Comparison of ENCODE assay signal across 8 mouse cellular contexts in the genomic region with DNA sequence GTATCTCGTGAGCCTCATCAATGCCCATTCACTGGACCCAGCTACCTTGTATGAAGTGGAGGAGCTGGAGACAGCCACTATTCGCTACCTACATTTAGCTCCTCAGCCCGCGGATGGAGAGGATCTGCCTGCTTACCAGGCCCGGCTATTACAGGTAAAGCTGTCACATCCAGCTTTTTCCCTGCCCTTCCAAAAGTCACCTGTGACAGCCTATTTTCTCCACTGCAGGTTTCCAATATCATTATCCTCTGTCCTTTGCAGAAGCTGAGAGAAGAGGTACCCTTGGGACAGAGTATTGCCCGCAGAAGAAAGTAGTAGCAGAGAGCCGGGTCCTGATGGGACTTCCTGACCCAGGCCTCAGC. TPM values are rescaled to one million over a fixed set of nuclear protein-coding genes. Genes with fewer than 3 reads are reported as not detected.
DNase-seq lines count a peak whose midpoint lies in the region; ATAC-seq lines count a peak whose summit lies in the region.

A gene (plus strand): TSS at position 301 of the 362 bp plus-strand sequence.

- DNase-seq in adrenal gland, adult 2 months: no peak
- DNase-seq in adrenal gland, postnatal 10 days: no peak
- no peak for DNase-seq in neural tube, embryonic 11.5 days (ENCODE audit: low spot score)
- DNase-seq in neural tube, embryonic 10.5 days (ENCODE audit: extremely low spot score, low spot score): no peak
- peak; percentile 73 for DNase-seq in midbrain, embryonic 11.5 days (ENCODE audit: low spot score, missing footprints)
- DNase-seq in thymus, postnatal 36 days: no peak
- no peak for DNase-seq in frontal cortex, postnatal 36 days (ENCODE audit: low spot score in 2 of 2)

- H3K9me3 ChIP-seq in neural tube, embryonic 11.5 days (ENCODE audit: control insufficient read depth, low read length): no peaks in the 10 kb centered on the region
- H3K9me3 ChIP-seq in hindbrain, embryonic 12.5 days (replicated peaks): no peaks in the 10 kb centered on the region
- no peaks in the 10 kb centered on the region for H3K9me3 ChIP-seq in midbrain, embryonic 11.5 days (ENCODE audit: control insufficient read depth, low read length)

- H3K27me3 ChIP-seq in neural tube, embryonic 11.5 days (ENCODE audit: control insufficient read depth, insufficient read depth, low read length): no peaks in the 10 kb centered on the region
- no peaks in the 10 kb centered on the region for H3K27me3 ChIP-seq in hindbrain, embryonic 12.5 days
- no peaks in the 10 kb centered on the region for H3K27me3 ChIP-seq in midbrain, embryonic 11.5 days (ENCODE audit: control insufficient read depth, insufficient read depth, low read length)

- H3K36me3 ChIP-seq in neural tube, embryonic 11.5 days (ENCODE audit: control insufficient read depth, insufficient read depth, low read length): peaks cover 18% of the 10 kb centered on the region
- peaks cover 88% of the 10 kb centered on the region for H3K36me3 ChIP-seq in hindbrain, embryonic 12.5 days
- H3K36me3 ChIP-seq in midbrain, embryonic 11.5 days (ENCODE audit: control insufficient read depth, insufficient read depth, low read length): peaks cover 20% of the 10 kb centered on the region

- H3K4me3 ChIP-seq in neural tube, embryonic 11.5 days (ENCODE audit: low read depth, low read length): no peak within 1 kb of the TSS
- H3K4me3 ChIP-seq in hindbrain, embryonic 12.5 days: peak within 1 kb of the TSS; percentile 22; the same call in 1 of the 2 replicates
- H3K4me3 ChIP-seq in midbrain, embryonic 11.5 days (ENCODE audit: low read depth, low read length): peak within 1 kb of the TSS; percentile 10; the same call in 1 of the 2 replicates

- H3K9ac ChIP-seq in neural tube, embryonic 11.5 days (ENCODE audit: low read length): no peak within 1 kb of the TSS
- peak within 1 kb of the TSS; percentile 4; the same call in 1 of the 2 replicates for H3K9ac ChIP-seq in hindbrain, embryonic 12.5 days
- peak within 1 kb of the TSS; percentile 34; the same call in 1 of the 2 replicates for H3K9ac ChIP-seq in midbrain, embryonic 11.5 days (ENCODE audit: low read length)

- ATAC-seq in neural tube, embryonic 11.5 days (ENCODE audit: insufficient read depth, low FRiP score, low TSS enrichment): no peak
- ATAC-seq in hindbrain, embryonic 12.5 days (ENCODE audit: low FRiP score): no peak
- ATAC-seq in midbrain, embryonic 11.5 days (ENCODE audit: low FRiP score): no peak

- H3K4me2 ChIP-seq in neural tube, embryonic 11.5 days (ENCODE audit: low read depth): peak within 1 kb of the TSS; percentile 13; the same call in 1 of the 2 replicates
- H3K4me2 ChIP-seq in hindbrain, embryonic 12.5 days (replicated peaks): peak within 1 kb of the TSS; percentile 44
- peak within 1 kb of the TSS; percentile 28; the same call in 1 of the 2 replicates for H3K4me2 ChIP-seq in midbrain, embryonic 11.5 days

- WGBS in neural tube, embryonic 11.5 days: 87% methylated on average over 7 of the region's 7 CpGs
- WGBS in hindbrain, embryonic 12.5 days: 90% methylated on average over 7 of the region's 7 CpGs
- 88% methylated on average over 7 of the region's 7 CpGs for WGBS in midbrain, embryonic 11.5 days

- no peak within 1 kb of the TSS for H3K27ac ChIP-seq in neural tube, embryonic 11.5 days (ENCODE audit: low read depth, low read length)
- H3K27ac ChIP-seq in hindbrain, embryonic 12.5 days: peak within 1 kb of the TSS; percentile 35; the same call in 1 of the 2 replicates
- no peak within 1 kb of the TSS for H3K27ac ChIP-seq in midbrain, embryonic 11.5 days (ENCODE audit: low read depth, low read length)

- no peaks in the 10 kb centered on the region for H3K4me1 ChIP-seq in neural tube, embryonic 11.5 days (ENCODE audit: control insufficient read depth, insufficient read depth, low read length)
- H3K4me1 ChIP-seq in hindbrain, embryonic 12.5 days: peaks cover 7% of the 10 kb centered on the region
- H3K4me1 ChIP-seq in midbrain, embryonic 11.5 days (ENCODE audit: control insufficient read depth, insufficient read depth, low read length): no peaks in the 10 kb centered on the region

RNA-seq across cellular contexts. Expression of the gene that starts here (rescaled TPM):
- 10 to 100 TPM; 18.0 to 23.6 TPM for total RNA-seq in adrenal gland, adult 2 months (2021)
- 76.9 and 100 TPM in 2 replicates for polyA plus RNA-seq in adrenal gland, adult 2 months (2012; rRNA removed)
- total RNA-seq in adrenal gland, postnatal 10 days (2021): 10 to 100 TPM in 1 of 2 experiments, 1 to 10 TPM in 1; 9.7 to 13.3 TPM
- polyA plus RNA-seq in neural tube, embryonic 11.5 days (2014; fragmentation: Nextera tagmentation; extraction: Ambion mirVana): 5.7 and 5.9 TPM in 2 replicates
- polyA plus RNA-seq in hindbrain, embryonic 12.5 days (2016; fragmentation: Nextera tagmentation; extraction: Ambion mirVana): 9.9 and 10.7 TPM in 2 replicates
- 5.8 and 6.3 TPM in 2 replicates for polyA plus RNA-seq in midbrain, embryonic 11.5 days (2014; fragmentation: Nextera tagmentation; extraction: Ambion mirVana)
